Mouse (Mus musculus): Measurements from ENCODE around the gene Ppa2. TPM values are rescaled to one million over a fixed set of nuclear protein-coding genes. Genes with fewer than 3 reads are reported as not detected.

Ppa2 gene
- total and polyA plus RNA-seq, 3 experiments = 33.6 to 36.3 TPM; not detected in 1

- Histone ChIP-seq H3K9ac (ENCODE audit: control insufficient read depth, low read depth, low read length, poor library complexity, severe bottlenecking) (no peak overlapping the region), H3K4me3 (ENCODE audit: control insufficient read depth in 1 of 2, insufficient read depth in 1 of 2, low read depth in 2 of 2, low read length in 2 of 2) (no peak overlapping the region), H3K27ac (ENCODE audit: control insufficient read depth, low read depth, low read length) (no peak overlapping the region), H3K79me2 (ENCODE audit: control insufficient read depth, insufficient read depth, low read length, poor library complexity) (no peaks in the 10 kb centered on the region), H3K27me3 (ENCODE audit: control insufficient read depth in 1 of 2, insufficient read depth in 2 of 2, low read length in 2 of 2) (no peaks in the 10 kb centered on the region), H3K9me3 (replicated peaks; ENCODE audit: insufficient read depth, low read length) (no peaks in the 10 kb centered on the region), H3K4me1 (ENCODE audit: control insufficient read depth in 1 of 2, insufficient read depth in 2 of 2, low read length in 2 of 2) (no peaks in the 10 kb centered on the region), H3K36me3 (ENCODE audit: control insufficient read depth in 1 of 2, insufficient read depth in 2 of 2, low read length in 2 of 2) (no peaks in the 10 kb centered on the region)
- DNase-seq (ENCODE audit: low read depth, low spot score) = no peak
- TF ChIP-seq TAL1 (IDR thresholded peaks at IDR 0.05; ENCODE audit: low read length) = no peak
Observed at GRCm38 (mm10) chr3:133381519-133381918, 71.6 kb downstream of the Ppa2 start.

- Histone ChIP-seq H3K9me3 (replicated peaks; ENCODE audit: insufficient read depth, low read length) (no peaks in the 10 kb centered on the region), H3K4me1 (ENCODE audit: control insufficient read depth in 1 of 2, insufficient read depth in 2 of 2, low read length in 2 of 2) (no peaks in the 10 kb centered on the region), H3K36me3 (ENCODE audit: control insufficient read depth in 1 of 2, insufficient read depth in 2 of 2, low read length in 2 of 2) (no peaks in the 10 kb centered on the region), H3K79me2 (ENCODE audit: control insufficient read depth, insufficient read depth, low read length, poor library complexity) (no peaks in the 10 kb centered on the region), H3K27me3 (ENCODE audit: control insufficient read depth in 1 of 2, insufficient read depth in 2 of 2, low read length in 2 of 2) (no peaks in the 10 kb centered on the region), H3K27ac (ENCODE audit: control insufficient read depth, low read depth, low read length) (no peak overlapping the region), H3K4me3 (ENCODE audit: control insufficient read depth in 1 of 2, insufficient read depth in 1 of 2, low read depth in 2 of 2, low read length in 2 of 2) (no peak overlapping the region), H3K9ac (ENCODE audit: control insufficient read depth, low read depth, low read length, poor library complexity, severe bottlenecking) (no peak overlapping the region)
- TF ChIP-seq CHD1 (IDR thresholded peaks at IDR 0.05; ENCODE audit: low read depth, low read length) (no peak), ETS1 (IDR thresholded peaks at IDR 0.05; ENCODE audit: low read depth, low read length) (no peak), MXI1 (IDR thresholded peaks at IDR 0.05; ENCODE audit: low read depth, low read length) (no peak), USF2 (IDR thresholded peaks at IDR 0.05; ENCODE audit: borderline replicate concordance in 1 of 2, insufficient read depth in 1 of 2, low read depth in 1 of 2, low read length in 2 of 2) (no peak), POLR2AphosphoS5 (IDR thresholded peaks at IDR 0.05; ENCODE audit: borderline replicate concordance, low read depth, low read length) (no peak), ELF1 (IDR thresholded peaks at IDR 0.05; ENCODE audit: low read depth, low read length) (no peak), GATA1 (IDR thresholded peaks at IDR 0.05; ENCODE audit: low read depth, low read length) (no peak), ZNF384 (IDR thresholded peaks at IDR 0.05; ENCODE audit: low read depth, low read length) (no peak), MYB (IDR thresholded peaks at IDR 0.05; ENCODE audit: low read depth, low read length) (no peak), POLR2AphosphoS2 (IDR thresholded peaks at IDR 0.05; ENCODE audit: low read length) (no peak), UBTF (IDR thresholded peaks at IDR 0.05; ENCODE audit: borderline replicate concordance, insufficient read depth, low read depth, low read length) (no peak), EP300 (IDR thresholded peaks at IDR 0.05; ENCODE audit: low read depth in 1 of 2, low read length in 2 of 2) (no peak), HCFC1 (IDR thresholded peaks at IDR 0.05; ENCODE audit: low read depth, low read length) (no peak), SIN3A (IDR thresholded peaks at IDR 0.05; ENCODE audit: low read length) (no peak), CHD2 (IDR thresholded peaks at IDR 0.05; ENCODE audit: low read length) (no peak)
- DNase-seq (ENCODE audit: low read depth, low spot score) = no peak
Observed at GRCm38 (mm10) chr3:133382147-133382546, 72.2 kb downstream of the Ppa2 start.

Data from MEL (cell line).